Mouse (Mus musculus): ENCODE data around the gene Adamts10. TPM values are rescaled to one million over a fixed set of nuclear protein-coding genes. Genes with fewer than 3 reads are reported as not detected.

Adamts10 gene
- 182 TPM for total RNA-seq (2023)

GRCm38 (mm10) chr17:33523918-33524755 is at the start of gene Adamts10:
Adamts10 (plus strand) TSS chr17:33524204.

GRCm38 (mm10) chr17:33555223-33555855 is 31.3 kb downstream of the Adamts10 start, which contains the start of gene Myo1f:
Myo1f (plus strand) TSS chr17:33555707.

Other genes starting within 250 kb of the Adamts10 start
- gene Zfp955b, start 234.7 kb upstream of the Adamts10 start, total RNA-seq (2023) = 7.9 TPM
- gene Zfp81, start 165.3 kb upstream of the Adamts10 start, total RNA-seq (2023) = 22.0 TPM
- gene Zfp101, start 129.6 kb upstream of the Adamts10 start, total RNA-seq (2023) = 9.3 TPM
- gene Actl9, start 91.3 kb upstream of the Adamts10 start, total RNA-seq (2023) = not detected
- 34.1 TPM for gene Myo1f, start 31.5 kb downstream of the Adamts10 start, total RNA-seq (2023)
- gene Zfp414, start 104.9 kb downstream of the Adamts10 start, total RNA-seq (2023) = 42.9 TPM
- 3.3 TPM for gene Pram1, start 113.9 kb downstream of the Adamts10 start, total RNA-seq (2023)
- 322 TPM for gene Hnrnpm, start 162.7 kb downstream of the Adamts10 start, total RNA-seq (2023)
- 58.7 TPM for gene March2, start 194.5 kb downstream of the Adamts10 start, total RNA-seq (2023)
- gene Rab11b, start 236.3 kb downstream of the Adamts10 start, total RNA-seq (2023) = 192 TPM